Mouse (Mus musculus) 3134 (cell line): Measurements from ENCODE around the gene Ubap1.

ENCODE experiments used
- DNase-seq: peaks from one replicate; pipeline ENCODE4 v3.0.0-alpha.2; 2011; ENCODE audit warnings: low spot score; ENCODE audit not compliant: insufficient read length; ENCODE audit errors: extremely low read depth

Ubap1 gene

DNA sequence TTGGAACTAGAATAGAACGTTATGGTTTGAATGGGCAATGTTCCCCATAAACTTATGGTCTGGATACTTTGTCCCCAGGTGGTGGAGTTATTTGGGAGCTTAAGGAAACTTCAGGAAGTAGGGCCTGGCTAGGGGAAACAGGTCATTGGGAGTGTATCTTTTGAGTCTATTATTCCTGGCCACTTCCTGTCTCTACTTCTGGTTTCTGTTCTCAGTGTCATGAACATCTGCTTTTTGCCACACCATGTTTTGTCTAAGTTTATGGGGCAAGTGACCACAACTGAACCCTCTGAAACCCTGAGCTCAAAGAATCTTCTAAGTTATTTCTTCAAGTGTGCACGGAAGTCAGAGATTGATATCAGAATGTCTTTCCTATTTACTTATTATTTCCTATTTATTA is 58.6 kb downstream of the Ubap1 start:
- no peak for DNase-seq

DNA sequence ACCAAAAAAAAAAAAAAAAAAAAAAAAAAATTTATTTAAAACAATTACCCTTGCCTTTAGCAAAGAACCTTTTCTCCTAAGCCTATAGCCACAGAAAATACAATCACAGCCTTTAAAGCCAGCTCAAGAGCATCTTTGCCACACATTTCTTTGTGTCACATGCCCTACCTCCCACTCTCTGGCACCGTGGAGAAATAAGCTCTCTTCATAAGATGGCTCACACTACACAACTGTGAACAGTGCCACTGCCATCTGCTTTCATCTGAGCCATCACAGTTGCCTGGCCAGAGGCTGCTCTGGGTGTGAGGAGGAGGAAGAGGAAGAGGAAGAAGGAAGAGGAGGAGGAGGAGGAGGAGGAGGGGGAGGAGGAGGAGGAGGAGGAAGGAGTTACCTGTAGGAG is 60.5 kb downstream of the Ubap1 start:
- DNase-seq: no peak

- no peak for DNase-seq
Measured at GRCm38 (mm10) chr4:41416966-41417365, 68.2 kb downstream of the Ubap1 start.

- no peak for DNase-seq
Measured at GRCm38 (mm10) chr4:41438931-41439330, 90.1 kb downstream of the Ubap1 start.
